Mouse (Mus musculus): ENCODE data around the gene Serinc3. TPM values are rescaled to one million over a fixed set of nuclear protein-coding genes. Genes with fewer than 3 reads are reported as not detected.

Serinc3 gene
- polyA plus RNA-seq, 1 experiment, result 368 TPM

GRCm38 (mm10) chr2:163667045-163667444 lies 22.1 kb upstream of the Serinc3 start:
- Histone ChIP-seq H3K4me3 (replicated peaks; ENCODE audit: extremely low read depth, low read depth, low read length) (no peak overlapping the region), H3K4me1 (ENCODE audit: control insufficient read depth, insufficient read depth, low read length) (no peaks in the 10 kb centered on the region)
- WGBS, result 85% methylated on average over 1 of the region's 1 CpGs
- no peak for DNase-seq
- TF ChIP-seq POLR2A (IDR thresholded peaks at IDR 0.05; ENCODE audit: borderline replicate concordance, extremely low read depth, low read depth, low read length), result no peak
- no peak for TF ChIP-seq CTCF (IDR thresholded peaks at IDR 0.05; ENCODE audit: insufficient read depth, low read length)

GRCm38 (mm10) chr2:163663930-163664329 lies 19.0 kb upstream of the Serinc3 start:
- H3K4me1 ChIP-seq (ENCODE audit: control insufficient read depth, insufficient read depth, low read length), result peaks cover 7% of the 10 kb centered on the region
- no peak overlapping the region for H3K4me3 ChIP-seq (replicated peaks; ENCODE audit: extremely low read depth, low read depth, low read length)
- TF ChIP-seq POLR2A (IDR thresholded peaks at IDR 0.05; ENCODE audit: borderline replicate concordance, extremely low read depth, low read depth, low read length), result no peak
- no peak for TF ChIP-seq CTCF (IDR thresholded peaks at IDR 0.05; ENCODE audit: insufficient read depth, low read length)
- 63% methylated on average over 3 of the region's 3 CpGs for WGBS
- DNase-seq, result no peak

GRCm38 (mm10) chr2:163662698-163663221 lies 17.8 kb upstream of the Serinc3 start:
- DNase-seq, result no peak
- TF ChIP-seq CTCF (IDR thresholded peaks at IDR 0.05; ENCODE audit: insufficient read depth, low read length) (no peak), POLR2A (IDR thresholded peaks at IDR 0.05; ENCODE audit: borderline replicate concordance, extremely low read depth, low read depth, low read length) (no peak)
- Histone ChIP-seq H3K4me3 (replicated peaks; ENCODE audit: extremely low read depth, low read depth, low read length) (no peak overlapping the region), H3K4me1 (ENCODE audit: control insufficient read depth, insufficient read depth, low read length) (peaks cover 11% of the 10 kb centered on the region)
- 48% methylated on average over 2 of the region's 2 CpGs for WGBS

GRCm38 (mm10) chr2:163662076-163662475 lies 17.1 kb upstream of the Serinc3 start:
- DNase-seq, result no peak
- H3K4me3 ChIP-seq (replicated peaks; ENCODE audit: extremely low read depth, low read depth, low read length), result no peak overlapping the region
- peaks cover 11% of the 10 kb centered on the region for H3K4me1 ChIP-seq (ENCODE audit: control insufficient read depth, insufficient read depth, low read length)
- no peak for TF ChIP-seq POLR2A (IDR thresholded peaks at IDR 0.05; ENCODE audit: borderline replicate concordance, extremely low read depth, low read depth, low read length)
- no peak for TF ChIP-seq CTCF (IDR thresholded peaks at IDR 0.05; ENCODE audit: insufficient read depth, low read length)
- WGBS, result 95% methylated on average over 5 of the region's 5 CpGs

GRCm38 (mm10) chr2:163661371-163661850 lies 16.5 kb upstream of the Serinc3 start:
- TF ChIP-seq CTCF (IDR thresholded peaks at IDR 0.05; ENCODE audit: insufficient read depth, low read length), result no peak
- no peak for TF ChIP-seq POLR2A (IDR thresholded peaks at IDR 0.05; ENCODE audit: borderline replicate concordance, extremely low read depth, low read depth, low read length)
- Histone ChIP-seq H3K4me3 (replicated peaks; ENCODE audit: extremely low read depth, low read depth, low read length) (no peak overlapping the region), H3K4me1 (ENCODE audit: control insufficient read depth, insufficient read depth, low read length) (peaks cover 11% of the 10 kb centered on the region)
- DNase-seq, result no peak
- 67% methylated on average over 6 of the region's 6 CpGs for WGBS

DNA sequence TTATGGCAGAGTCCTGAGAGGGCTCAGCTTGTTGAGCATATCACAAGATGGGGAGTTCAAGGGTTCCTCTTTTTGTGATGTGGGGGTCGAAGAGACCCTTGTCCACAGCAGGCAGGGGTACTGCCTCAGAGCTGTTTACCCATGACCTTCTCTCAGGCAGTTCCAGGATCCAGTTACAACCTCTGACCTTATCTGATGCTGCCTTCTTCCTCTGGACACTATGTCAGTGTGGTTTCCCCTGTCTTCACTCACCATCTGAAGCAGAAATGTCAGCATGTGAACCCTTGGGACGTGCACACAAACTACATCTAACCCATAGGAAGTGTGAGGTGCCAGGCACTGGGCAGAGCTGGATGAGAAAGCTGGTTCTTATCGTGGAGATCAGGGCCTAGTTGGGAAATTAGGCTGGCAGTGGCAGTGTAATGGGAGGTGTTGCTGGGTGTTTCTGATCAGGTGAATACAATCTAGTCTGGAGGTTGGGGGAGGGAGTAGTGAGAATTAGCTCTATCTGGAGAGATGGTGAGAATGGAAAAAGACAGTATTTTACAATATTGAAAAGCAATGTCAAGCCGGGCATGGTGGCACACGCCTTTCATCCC lies 15.3 kb upstream of the Serinc3 start:
- peaks cover 11% of the 10 kb centered on the region for H3K4me1 ChIP-seq (ENCODE audit: control insufficient read depth, insufficient read depth, low read length)
- no peak overlapping the region for H3K4me3 ChIP-seq (replicated peaks; ENCODE audit: extremely low read depth, low read depth, low read length)
- TF ChIP-seq CTCF (IDR thresholded peaks at IDR 0.05; ENCODE audit: insufficient read depth, low read length) (no peak), POLR2A (IDR thresholded peaks at IDR 0.05; ENCODE audit: borderline replicate concordance, extremely low read depth, low read depth, low read length) (no peak)
- 74% methylated on average over 5 of the region's 5 CpGs for WGBS
- DNase-seq, result no peak

DNA sequence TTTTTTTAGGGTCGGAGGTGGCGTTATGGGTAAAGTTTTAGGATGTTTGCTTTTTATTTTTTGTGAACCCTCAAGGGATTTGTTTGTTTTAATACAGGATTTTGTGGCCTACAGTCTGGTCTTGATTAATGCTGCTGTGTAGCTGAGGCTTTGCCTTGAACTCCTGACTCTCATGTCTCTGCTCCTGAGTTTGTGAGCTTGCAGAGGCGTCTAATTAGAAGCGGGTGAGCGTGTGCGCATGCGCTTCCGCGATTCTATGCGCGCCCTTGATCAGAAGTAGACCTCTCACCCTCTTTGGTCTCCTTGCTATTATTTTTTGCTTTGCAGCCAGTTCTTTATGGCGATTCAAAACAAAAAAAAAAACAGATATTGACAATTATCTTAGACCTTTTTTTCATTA lies 14.5 kb upstream of the Serinc3 start:
- H3K4me3 ChIP-seq (replicated peaks; ENCODE audit: extremely low read depth, low read depth, low read length), result peak overlapping the region; percentile 95
- DNase-seq, result no peak

GRCm38 (mm10) chr2:163658941-163659340 lies 14.0 kb upstream of the Serinc3 start:
- TF ChIP-seq CTCF (IDR thresholded peaks at IDR 0.05; ENCODE audit: insufficient read depth, low read length) (no peak), POLR2A (IDR thresholded peaks at IDR 0.05; ENCODE audit: borderline replicate concordance, extremely low read depth, low read depth, low read length) (no peak)
- peaks cover 11% of the 10 kb centered on the region for H3K4me1 ChIP-seq (ENCODE audit: control insufficient read depth, insufficient read depth, low read length)
- 4% methylated on average over 8 of the region's 8 CpGs for WGBS
- H3K4me3 ChIP-seq (replicated peaks; ENCODE audit: extremely low read depth, low read depth, low read length), result peak overlapping the region; percentile 95
- no peak for DNase-seq

More for the DNA sequence above, 14.5 kb upstream of the Serinc3 start:
- peaks cover 11% of the 10 kb centered on the region for H3K4me1 ChIP-seq (ENCODE audit: control insufficient read depth, insufficient read depth, low read length)
- TF ChIP-seq POLR2A (IDR thresholded peaks at IDR 0.05; ENCODE audit: borderline replicate concordance, extremely low read depth, low read depth, low read length) (no peak), CTCF (IDR thresholded peaks at IDR 0.05; ENCODE audit: insufficient read depth, low read length) (no peak)
- WGBS, result 75% methylated on average over 12 of the region's 12 CpGs

GRCm38 (mm10) chr2:163657975-163658886 lies 13.3 kb upstream of the Serinc3 start, which contains the start of gene Pkig:
Pkig (plus strand) TSS chr2:163658386.
- whole genome bisulfite sequencing, result 1% methylated on average over 71 of the region's 71 CpGs
- H3K4me3 ChIP-seq (replicated peaks; ENCODE audit: extremely low read depth, low read depth, low read length), result peak within 1 kb of the TSS; percentile 95
- H3K4me1 ChIP-seq (ENCODE audit: control insufficient read depth, insufficient read depth, low read length), result peaks cover 11% of the 10 kb centered on the region
- peak; percentile 84 for DNase-seq
- TF ChIP-seq POLR2A (IDR thresholded peaks at IDR 0.05; ENCODE audit: borderline replicate concordance, extremely low read depth, low read depth, low read length) (peak; percentile 11; the same call in 1 of the 2 replicates), CTCF (IDR thresholded peaks at IDR 0.05; ENCODE audit: insufficient read depth, low read length) (no peak)
